Mouse (Mus musculus) mammary gland, adult 2 months (tissue): ENCODE measurements around the gene BC030870. TPM values are rescaled to one million over a fixed set of nuclear protein-coding genes. Genes with fewer than 3 reads are reported as not detected.

Source experiments
- polyA plus RNA-seq: library from polyadenylated mRNA; depleted of rRNA; stranded (reverse); fragments of >200 nt; gene quantifications from 2 replicates; pipeline ENCODE4 v1.2.3, GENCODE M21; 2012; ENCODE audit warnings: low replicate concordance; rRNA removed

BC030870 gene
- polyA plus RNA-seq, result 0.11 and 1.0 TPM in 2 replicates

GRCm38 (mm10) chr8:65129199-65129788 lies at the start of gene BC030870:
Gene BC030870, minus strand, starts transcription at chr8:65129563.

DNA sequence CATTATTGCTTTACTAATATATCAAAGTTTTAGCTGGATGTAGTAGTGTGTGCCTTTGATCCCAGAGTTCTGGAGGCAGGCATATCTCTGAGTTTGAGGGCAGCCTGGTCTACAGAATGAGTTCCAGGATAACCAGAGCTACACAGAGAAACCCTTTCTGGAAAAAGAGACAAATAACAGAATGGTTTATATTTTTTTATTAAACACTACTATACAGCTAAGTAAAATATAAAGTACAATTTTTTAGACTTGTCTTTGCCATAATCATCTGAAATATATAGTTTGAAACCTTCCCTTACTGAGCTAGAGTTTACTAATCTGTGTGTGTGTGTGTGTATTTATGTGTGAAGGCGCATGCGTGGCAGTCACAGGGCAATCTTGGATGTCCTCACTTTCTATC lies 54.6 kb downstream of the BC030870 start, which contains the start of gene Gm10663:
TSS of gene Gm10663 (plus strand) at position 301 of the 400 bp plus-strand sequence.

DNA sequence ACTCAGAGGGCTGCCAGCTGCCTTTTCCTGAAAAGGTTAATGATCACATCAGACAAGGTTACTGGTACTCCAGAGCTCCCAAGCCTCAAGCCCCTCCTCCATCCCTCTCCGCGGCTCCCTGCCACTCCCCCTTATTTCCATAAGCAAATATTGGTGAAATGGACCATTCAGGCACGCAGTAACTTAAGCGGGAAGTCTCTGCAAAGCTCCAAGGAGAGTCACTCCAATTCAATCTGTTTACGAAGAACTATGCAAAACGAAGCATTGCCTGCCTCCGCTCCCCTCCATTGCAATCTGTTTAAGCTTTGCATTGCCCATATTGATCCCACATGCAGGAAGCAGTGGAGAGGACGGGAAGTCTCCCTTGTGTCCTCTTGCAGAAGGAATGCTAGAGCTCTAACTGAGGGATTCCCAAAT lies 92.2 kb downstream of the BC030870 start, which contains the start of gene Apela:
TSS of gene Apela (minus strand) at position 220 of the 417 bp plus-strand sequence.

Other genes with a start within 250 kb of the BC030870 start
- gene Tmem192, start 182.4 kb downstream of the BC030870 start, polyA plus RNA-seq, result 81.5 and 103 TPM in 2 replicates
- gene Trim75, start 141.7 kb downstream of the BC030870 start, polyA plus RNA-seq, result not detected in 2 replicates
- not detected in 2 replicates for gene Trim61, start 111.0 kb downstream of the BC030870 start, polyA plus RNA-seq
- not detected in 2 replicates for gene Trim60, start 111.0 kb downstream of the BC030870 start, polyA plus RNA-seq
- 0.34 TPM in 1 of 2 replicates, not detected in the other for gene Apela, start 92.2 kb downstream of the BC030870 start, polyA plus RNA-seq
- gene Gm10663, start 54.5 kb downstream of the BC030870 start, polyA plus RNA-seq, result not detected in 2 replicates